Mouse (Mus musculus): ENCODE measurements around the gene Kctd15. TPM values are rescaled to one million over a fixed set of nuclear protein-coding genes. Genes with fewer than 3 reads are reported as not detected.

Gene Kctd15
- polyA plus RNA-seq, 2 experiments, result 0.14 to 1.2 TPM

GRCm38 (mm10) chr7:34698221-34698620, 41.7 kb upstream of the Kctd15 start:
- no peaks in the 10 kb centered on the region for H3K9me3 ChIP-seq (ENCODE audit: control insufficient read depth, low read length)
- TF ChIP-seq EP300 (IDR thresholded peaks at IDR 0.05; ENCODE audit: low read depth), result no peak
- TF ChIP-seq CTCF (IDR thresholded peaks at IDR 0.05; ENCODE audit: low read depth), result no peak
- ATAC-seq (ENCODE audit: insufficient read depth), result no peak
- H3K4me2 ChIP-seq (ENCODE audit: low read depth), result no peak overlapping the region
- no peak overlapping the region for H3K9ac ChIP-seq (replicated peaks)
- H3K36me3 ChIP-seq (replicated peaks; ENCODE audit: control insufficient read depth, insufficient read depth, low read depth), result no peaks in the 10 kb centered on the region
- H3K27me3 ChIP-seq (ENCODE audit: control insufficient read depth, insufficient read depth, low read length), result no peaks in the 10 kb centered on the region
- no peak overlapping the region for H3K4me3 ChIP-seq (ENCODE audit: insufficient read depth in 1 of 2, low read depth in 2 of 2, low read length in 2 of 2)
- WGBS (ENCODE audit: insufficient replicate concordance), result 71% methylated on average over 9 of the region's 9 CpGs
- no peak overlapping the region for H3K27ac ChIP-seq
- no peak for DNase-seq (ENCODE audit: low read depth in 3 of 3, low spot score in 3 of 3)
- H3K4me1 ChIP-seq (replicated peaks; ENCODE audit: control insufficient read depth in 2 of 2, insufficient read depth in 2 of 2, low read length in 1 of 2), result no peaks in the 10 kb centered on the region

GRCm38 (mm10) chr7:34696086-34696485, 39.6 kb upstream of the Kctd15 start:
- H3K4me3 ChIP-seq (ENCODE audit: insufficient read depth in 1 of 2, low read depth in 2 of 2, low read length in 2 of 2), result no peak overlapping the region
- H3K4me1 ChIP-seq (replicated peaks; ENCODE audit: control insufficient read depth in 2 of 2, insufficient read depth in 2 of 2, low read length in 1 of 2), result no peaks in the 10 kb centered on the region
- H3K9ac ChIP-seq (replicated peaks), result no peak overlapping the region
- DNase-seq (ENCODE audit: low read depth in 3 of 3, low spot score in 3 of 3) (no peak), ATAC-seq (ENCODE audit: insufficient read depth) (no peak)
- no peaks in the 10 kb centered on the region for H3K27me3 ChIP-seq (ENCODE audit: control insufficient read depth, insufficient read depth, low read length)
- no peaks in the 10 kb centered on the region for H3K36me3 ChIP-seq (replicated peaks; ENCODE audit: control insufficient read depth, insufficient read depth, low read depth)
- TF ChIP-seq CTCF (IDR thresholded peaks at IDR 0.05; ENCODE audit: low read depth), result no peak
- no peak for TF ChIP-seq EP300 (IDR thresholded peaks at IDR 0.05; ENCODE audit: low read depth)
- H3K4me2 ChIP-seq (ENCODE audit: low read depth), result no peak overlapping the region
- 58% methylated on average over 9 of the region's 9 CpGs for WGBS (ENCODE audit: insufficient replicate concordance)
- H3K27ac ChIP-seq, result no peak overlapping the region
- no peaks in the 10 kb centered on the region for H3K9me3 ChIP-seq (ENCODE audit: control insufficient read depth, low read length)

- no peak overlapping the region for H3K4me2 ChIP-seq (ENCODE audit: low read depth)
Measured at GRCm38 (mm10) chr7:34694898-34695297, 38.4 kb upstream of the Kctd15 start.

GRCm38 (mm10) chr7:34693916-34694315, 37.4 kb upstream of the Kctd15 start:
- 79% methylated on average over 13 of the region's 13 CpGs for WGBS (ENCODE audit: insufficient replicate concordance)
- TF ChIP-seq CTCF (IDR thresholded peaks at IDR 0.05; ENCODE audit: low read depth) (no peak), EP300 (IDR thresholded peaks at IDR 0.05; ENCODE audit: low read depth) (no peak)
- H3K27ac ChIP-seq, result no peak overlapping the region
- no peak overlapping the region for H3K9ac ChIP-seq (replicated peaks)
- H3K4me1 ChIP-seq (replicated peaks; ENCODE audit: control insufficient read depth in 2 of 2, insufficient read depth in 2 of 2, low read length in 1 of 2), result no peaks in the 10 kb centered on the region
- DNase-seq (ENCODE audit: low read depth in 3 of 3, low spot score in 3 of 3) (no peak), ATAC-seq (ENCODE audit: insufficient read depth) (no peak)
- no peak overlapping the region for H3K4me2 ChIP-seq (ENCODE audit: low read depth)
- no peaks in the 10 kb centered on the region for H3K27me3 ChIP-seq (ENCODE audit: control insufficient read depth, insufficient read depth, low read length)
- no peaks in the 10 kb centered on the region for H3K36me3 ChIP-seq (replicated peaks; ENCODE audit: control insufficient read depth, insufficient read depth, low read depth)
- no peak overlapping the region for H3K4me3 ChIP-seq (ENCODE audit: insufficient read depth in 1 of 2, low read depth in 2 of 2, low read length in 2 of 2)
- H3K9me3 ChIP-seq (ENCODE audit: control insufficient read depth, low read length), result no peaks in the 10 kb centered on the region

More at GRCm38 (mm10) chr7:34694898-34695297, 38.4 kb upstream of the Kctd15 start:
- H3K9me3 ChIP-seq (ENCODE audit: control insufficient read depth, low read length), result no peaks in the 10 kb centered on the region
- no peaks in the 10 kb centered on the region for H3K36me3 ChIP-seq (replicated peaks; ENCODE audit: control insufficient read depth, insufficient read depth, low read depth)
- DNase-seq (ENCODE audit: low read depth in 3 of 3, low spot score in 3 of 3), result no peak
- no peaks in the 10 kb centered on the region for H3K27me3 ChIP-seq (ENCODE audit: control insufficient read depth, insufficient read depth, low read length)
- TF ChIP-seq CTCF (IDR thresholded peaks at IDR 0.05; ENCODE audit: low read depth) (no peak), EP300 (IDR thresholded peaks at IDR 0.05; ENCODE audit: low read depth) (no peak)
- 72% methylated on average over 9 of the region's 9 CpGs for WGBS (ENCODE audit: insufficient replicate concordance)
- no peak overlapping the region for H3K27ac ChIP-seq
- ATAC-seq (ENCODE audit: insufficient read depth), result no peak
- H3K4me3 ChIP-seq (ENCODE audit: insufficient read depth in 1 of 2, low read depth in 2 of 2, low read length in 2 of 2), result no peak overlapping the region
- H3K9ac ChIP-seq (replicated peaks), result no peak overlapping the region
- no peaks in the 10 kb centered on the region for H3K4me1 ChIP-seq (replicated peaks; ENCODE audit: control insufficient read depth in 2 of 2, insufficient read depth in 2 of 2, low read length in 1 of 2)

GRCm38 (mm10) chr7:34693072-34693471, 36.5 kb upstream of the Kctd15 start:
- H3K36me3 ChIP-seq (replicated peaks; ENCODE audit: control insufficient read depth, insufficient read depth, low read depth), result no peaks in the 10 kb centered on the region
- no peaks in the 10 kb centered on the region for H3K9me3 ChIP-seq (ENCODE audit: control insufficient read depth, low read length)
- no peaks in the 10 kb centered on the region for H3K27me3 ChIP-seq (ENCODE audit: control insufficient read depth, insufficient read depth, low read length)
- no peak for DNase-seq (ENCODE audit: low read depth in 3 of 3, low spot score in 3 of 3)
- H3K4me1 ChIP-seq (replicated peaks; ENCODE audit: control insufficient read depth in 2 of 2, insufficient read depth in 2 of 2, low read length in 1 of 2), result no peaks in the 10 kb centered on the region
- no peak overlapping the region for H3K9ac ChIP-seq (replicated peaks)
- no peak overlapping the region for H3K27ac ChIP-seq
- 68% methylated on average over 4 of the region's 4 CpGs for WGBS (ENCODE audit: insufficient replicate concordance)
- H3K4me2 ChIP-seq (ENCODE audit: low read depth), result no peak overlapping the region
- H3K4me3 ChIP-seq (ENCODE audit: insufficient read depth in 1 of 2, low read depth in 2 of 2, low read length in 2 of 2), result no peak overlapping the region
- no peak for TF ChIP-seq CTCF (IDR thresholded peaks at IDR 0.05; ENCODE audit: low read depth)
- TF ChIP-seq EP300 (IDR thresholded peaks at IDR 0.05; ENCODE audit: low read depth), result no peak
- ATAC-seq (ENCODE audit: insufficient read depth), result no peak
